Mouse (Mus musculus): ENCODE results near the gene Ddx18. TPM values are rescaled to one million over a fixed set of nuclear protein-coding genes. Genes with fewer than 3 reads are reported as not detected.

Ddx18 gene
- polyA plus RNA-seq, 1 experiment, result 32.1 TPM

DNA sequence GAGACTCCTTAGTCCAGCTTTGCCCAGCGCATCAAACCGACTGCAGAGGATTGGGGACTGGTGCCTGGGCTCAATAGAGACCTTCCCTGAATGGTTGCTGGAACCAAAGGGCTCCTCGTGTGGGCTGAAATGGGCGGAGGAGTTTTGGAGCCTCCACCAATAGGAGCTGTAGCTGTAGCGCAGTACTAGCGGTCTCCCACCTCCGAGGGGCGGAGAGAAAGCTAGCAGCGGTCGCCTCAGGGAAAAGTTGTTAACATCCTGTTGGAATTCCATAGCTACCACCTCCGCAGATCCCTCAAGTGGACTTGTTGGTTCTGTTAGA lies 39.4 kb downstream of the Ddx18 start, which contains the start of gene Htr5b:
TSS of gene Htr5b (minus strand) at position 67 of the 322 bp plus-strand sequence.
- 12% methylated on average over 11 of the region's 11 CpGs for WGBS
- no peak within 1 kb of the TSS for H3K27ac ChIP-seq (ENCODE audit: insufficient read depth, low read length)
- no peaks in the 10 kb centered on the region for H3K4me1 ChIP-seq (ENCODE audit: control insufficient read depth, insufficient read depth, insufficient read length)
- H3K36me3 ChIP-seq (ENCODE audit: control insufficient read depth, insufficient read depth, low read length), result no peaks in the 10 kb centered on the region
- DNase-seq (ENCODE audit: low read depth in 1 of 2, low spot score in 2 of 2), result no peak
- H3K4me3 ChIP-seq (ENCODE audit: extremely low read depth, insufficient read depth, insufficient read length), result no peak within 1 kb of the TSS
- TF ChIP-seq CTCF (IDR thresholded peaks at IDR 0.05; ENCODE audit: extremely low read depth, insufficient read depth, insufficient read length, insufficient replicate concordance) (no peak), POLR2A (IDR thresholded peaks at IDR 0.05; ENCODE audit: low read depth, low read length) (no peak)
- peaks cover 5% of the 10 kb centered on the region; the same call in 1 of the 2 replicates for H3K27me3 ChIP-seq (ENCODE audit: control insufficient read depth, insufficient read depth, low read length)

DNA sequence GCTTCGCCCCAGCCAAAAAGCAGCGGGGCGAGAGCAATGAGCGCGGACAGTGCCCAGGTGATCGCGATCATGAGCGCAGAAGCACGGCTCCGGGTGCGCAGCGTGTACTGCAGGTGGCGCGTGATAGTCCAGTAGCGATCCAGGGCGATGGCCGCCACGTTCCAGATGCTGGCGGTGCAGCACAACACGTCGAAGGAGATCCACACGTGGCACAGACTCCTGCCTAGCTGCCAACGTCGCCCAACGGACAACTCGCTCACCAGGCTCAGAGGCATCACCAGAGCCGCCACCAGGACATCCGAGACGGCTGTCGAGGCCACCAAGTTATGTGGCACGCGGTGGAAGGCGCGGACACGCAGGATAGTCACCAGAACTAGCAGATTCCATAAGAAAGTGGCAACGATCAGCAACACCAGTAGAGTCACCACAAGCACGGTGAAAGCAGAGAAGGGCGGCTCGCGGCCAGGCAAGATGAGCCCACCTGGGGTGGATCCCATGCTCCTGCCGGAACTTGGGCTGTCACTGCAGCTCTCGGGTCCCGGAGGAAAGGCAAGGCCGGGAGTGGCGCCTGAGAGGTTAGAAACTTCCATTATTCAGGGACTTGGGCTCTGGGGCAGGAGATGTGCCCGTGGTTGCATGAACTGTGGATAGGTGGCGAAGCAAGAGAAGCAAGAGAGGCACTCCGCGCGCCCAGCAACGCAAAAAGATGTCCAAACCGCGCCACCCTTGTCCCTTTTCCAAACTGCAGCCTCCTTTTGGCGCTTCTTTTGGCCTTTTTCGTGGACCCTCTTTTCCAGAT lies 40.0 kb downstream of the Ddx18 start:
- Histone ChIP-seq H3K27me3 (ENCODE audit: control insufficient read depth, insufficient read depth, low read length) (peaks cover 5% of the 10 kb centered on the region; the same call in 1 of the 2 replicates), H3K36me3 (ENCODE audit: control insufficient read depth, insufficient read depth, low read length) (no peaks in the 10 kb centered on the region), H3K4me3 (ENCODE audit: extremely low read depth, insufficient read depth, insufficient read length) (no peak overlapping the region), H3K4me1 (ENCODE audit: control insufficient read depth, insufficient read depth, insufficient read length) (no peaks in the 10 kb centered on the region), H3K27ac (ENCODE audit: insufficient read depth, low read length) (no peak overlapping the region)
- TF ChIP-seq POLR2A (IDR thresholded peaks at IDR 0.05; ENCODE audit: low read depth, low read length) (no peak), CTCF (IDR thresholded peaks at IDR 0.05; ENCODE audit: extremely low read depth, insufficient read depth, insufficient read length, insufficient replicate concordance) (no peak)
- DNase-seq (ENCODE audit: low read depth in 1 of 2, low spot score in 2 of 2), result no peak
- WGBS, result 30% methylated on average over 55 of the region's 55 CpGs

DNA sequence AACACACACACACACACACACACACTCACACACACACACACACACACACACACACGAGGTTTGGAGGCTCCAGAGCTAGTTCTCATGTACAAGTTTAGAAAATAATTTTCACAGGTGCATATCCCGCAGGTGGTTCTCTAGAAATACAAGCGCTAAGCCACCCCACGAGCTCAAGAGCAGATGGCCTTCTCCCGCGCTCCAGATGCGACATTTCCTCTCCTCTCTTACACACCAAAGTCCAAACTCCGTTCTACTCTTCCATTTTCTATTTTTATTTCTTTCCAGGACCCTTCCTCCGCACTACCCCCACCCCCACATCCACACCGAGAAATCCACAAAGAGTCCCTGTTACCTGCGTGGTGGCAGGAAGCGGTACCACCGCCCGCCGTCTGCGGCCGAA lies 40.7 kb downstream of the Ddx18 start:
- no peak overlapping the region for H3K4me3 ChIP-seq (ENCODE audit: extremely low read depth, insufficient read depth, insufficient read length)
- H3K4me1 ChIP-seq (ENCODE audit: control insufficient read depth, insufficient read depth, insufficient read length), result no peaks in the 10 kb centered on the region
- 53% methylated on average over 17 of the region's 17 CpGs for WGBS

DNA sequence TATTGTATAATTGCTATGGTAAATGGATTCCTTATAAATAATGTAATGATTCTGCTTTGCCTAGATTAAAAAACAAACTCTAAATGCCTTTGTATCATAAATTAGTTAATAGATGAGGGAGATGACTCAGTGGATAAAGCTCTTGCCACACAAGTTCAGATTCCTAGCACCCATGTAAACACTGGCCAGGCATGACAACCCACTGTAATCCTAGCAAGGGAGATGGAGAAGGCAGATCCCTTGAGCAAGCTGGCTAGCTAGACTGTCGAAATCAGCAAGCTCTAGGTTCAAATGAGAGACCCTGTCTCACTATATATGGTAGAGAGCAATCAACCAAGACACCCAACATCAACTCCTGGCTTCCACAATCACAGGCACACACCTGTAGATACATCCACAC lies 49.2 kb downstream of the Ddx18 start:
- Histone ChIP-seq H3K27me3 (ENCODE audit: control insufficient read depth, insufficient read depth, low read length) (no peaks in the 10 kb centered on the region), H3K4me3 (ENCODE audit: extremely low read depth, insufficient read depth, insufficient read length) (no peak overlapping the region), H3K4me1 (ENCODE audit: control insufficient read depth, insufficient read depth, insufficient read length) (no peaks in the 10 kb centered on the region), H3K27ac (ENCODE audit: insufficient read depth, low read length) (no peak overlapping the region), H3K36me3 (ENCODE audit: control insufficient read depth, insufficient read depth, low read length) (no peaks in the 10 kb centered on the region)
- TF ChIP-seq POLR2A (IDR thresholded peaks at IDR 0.05; ENCODE audit: low read depth, low read length) (no peak), CTCF (IDR thresholded peaks at IDR 0.05; ENCODE audit: extremely low read depth, insufficient read depth, insufficient read length, insufficient replicate concordance) (no peak)
- DNase-seq (ENCODE audit: low read depth in 1 of 2, low spot score in 2 of 2), result no peak
- 81% methylated on average over 1 of the region's 1 CpGs for WGBS

More for the DNA sequence above, 40.7 kb downstream of the Ddx18 start:
- no peak for TF ChIP-seq CTCF (IDR thresholded peaks at IDR 0.05; ENCODE audit: extremely low read depth, insufficient read depth, insufficient read length, insufficient replicate concordance)
- TF ChIP-seq POLR2A (IDR thresholded peaks at IDR 0.05; ENCODE audit: low read depth, low read length), result no peak
- DNase-seq (ENCODE audit: low read depth in 1 of 2, low spot score in 2 of 2), result no peak
- H3K27me3 ChIP-seq (ENCODE audit: control insufficient read depth, insufficient read depth, low read length), result peaks cover 5% of the 10 kb centered on the region; the same call in 1 of the 2 replicates
- no peak overlapping the region for H3K27ac ChIP-seq (ENCODE audit: insufficient read depth, low read length)
- H3K36me3 ChIP-seq (ENCODE audit: control insufficient read depth, insufficient read depth, low read length), result no peaks in the 10 kb centered on the region

DNA sequence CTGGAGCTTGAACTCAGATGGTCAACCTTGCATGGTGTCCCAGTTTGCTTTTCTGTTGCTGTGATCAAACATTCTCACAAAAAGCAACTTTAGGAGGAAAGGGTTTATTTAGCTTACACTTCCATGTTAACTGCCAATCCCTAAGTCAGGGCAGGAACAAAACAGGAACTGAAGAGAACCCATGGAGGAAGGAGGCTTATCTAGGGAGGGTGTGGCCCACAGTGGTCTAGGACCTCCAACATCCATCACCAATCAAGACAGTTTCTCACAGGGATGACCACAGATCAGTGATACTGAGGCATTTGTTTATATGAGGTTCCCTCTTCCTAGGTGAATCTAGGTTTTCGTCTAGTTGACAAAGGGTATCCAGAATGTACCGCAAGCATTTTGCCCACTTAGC lies 55.8 kb downstream of the Ddx18 start:
- H3K27ac ChIP-seq (ENCODE audit: insufficient read depth, low read length), result no peak overlapping the region
- DNase-seq (ENCODE audit: low read depth in 1 of 2, low spot score in 2 of 2), result no peak
- WGBS, result 88% methylated on average over 2 of the region's 2 CpGs
- no peaks in the 10 kb centered on the region for H3K27me3 ChIP-seq (ENCODE audit: control insufficient read depth, insufficient read depth, low read length)
- H3K36me3 ChIP-seq (ENCODE audit: control insufficient read depth, insufficient read depth, low read length), result no peaks in the 10 kb centered on the region
- no peak overlapping the region for H3K4me3 ChIP-seq (ENCODE audit: extremely low read depth, insufficient read depth, insufficient read length)
- TF ChIP-seq CTCF (IDR thresholded peaks at IDR 0.05; ENCODE audit: extremely low read depth, insufficient read depth, insufficient read length, insufficient replicate concordance) (no peak), POLR2A (IDR thresholded peaks at IDR 0.05; ENCODE audit: low read depth, low read length) (no peak)
- H3K4me1 ChIP-seq (ENCODE audit: control insufficient read depth, insufficient read depth, insufficient read length), result no peaks in the 10 kb centered on the region

DNA sequence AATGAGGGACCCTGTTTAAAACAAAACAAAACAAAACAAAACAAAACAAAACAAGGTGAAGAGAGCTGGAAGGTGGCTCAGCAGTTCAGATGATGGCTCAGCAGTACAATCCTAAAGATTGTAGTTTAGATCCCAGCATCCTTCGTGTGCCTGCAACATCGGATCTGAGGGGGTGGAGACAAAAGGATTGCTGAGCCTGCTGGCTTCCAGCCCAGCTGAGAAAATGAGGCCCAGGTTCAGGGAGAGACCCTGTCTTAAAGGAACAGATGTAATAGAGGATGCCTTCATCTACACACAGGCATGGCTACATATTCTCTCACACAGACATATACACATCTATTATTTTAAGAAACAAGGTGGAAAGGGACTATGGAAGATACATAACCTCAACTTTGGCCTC lies 56.6 kb downstream of the Ddx18 start:
- no peaks in the 10 kb centered on the region for H3K4me1 ChIP-seq (ENCODE audit: control insufficient read depth, insufficient read depth, insufficient read length)
- no peak for TF ChIP-seq CTCF (IDR thresholded peaks at IDR 0.05; ENCODE audit: extremely low read depth, insufficient read depth, insufficient read length, insufficient replicate concordance)
- no peak for TF ChIP-seq POLR2A (IDR thresholded peaks at IDR 0.05; ENCODE audit: low read depth, low read length)
- 85% methylated on average over 2 of the region's 2 CpGs for WGBS
- H3K4me3 ChIP-seq (ENCODE audit: extremely low read depth, insufficient read depth, insufficient read length), result no peak overlapping the region
- no peaks in the 10 kb centered on the region for H3K36me3 ChIP-seq (ENCODE audit: control insufficient read depth, insufficient read depth, low read length)
- no peak for DNase-seq (ENCODE audit: low read depth in 1 of 2, low spot score in 2 of 2)
- H3K27ac ChIP-seq (ENCODE audit: insufficient read depth, low read length), result no peak overlapping the region
- H3K27me3 ChIP-seq (ENCODE audit: control insufficient read depth, insufficient read depth, low read length), result no peaks in the 10 kb centered on the region
